Comparison of ENCODE assay signal across 18 mouse cellular contexts in the genomic region with DNA sequence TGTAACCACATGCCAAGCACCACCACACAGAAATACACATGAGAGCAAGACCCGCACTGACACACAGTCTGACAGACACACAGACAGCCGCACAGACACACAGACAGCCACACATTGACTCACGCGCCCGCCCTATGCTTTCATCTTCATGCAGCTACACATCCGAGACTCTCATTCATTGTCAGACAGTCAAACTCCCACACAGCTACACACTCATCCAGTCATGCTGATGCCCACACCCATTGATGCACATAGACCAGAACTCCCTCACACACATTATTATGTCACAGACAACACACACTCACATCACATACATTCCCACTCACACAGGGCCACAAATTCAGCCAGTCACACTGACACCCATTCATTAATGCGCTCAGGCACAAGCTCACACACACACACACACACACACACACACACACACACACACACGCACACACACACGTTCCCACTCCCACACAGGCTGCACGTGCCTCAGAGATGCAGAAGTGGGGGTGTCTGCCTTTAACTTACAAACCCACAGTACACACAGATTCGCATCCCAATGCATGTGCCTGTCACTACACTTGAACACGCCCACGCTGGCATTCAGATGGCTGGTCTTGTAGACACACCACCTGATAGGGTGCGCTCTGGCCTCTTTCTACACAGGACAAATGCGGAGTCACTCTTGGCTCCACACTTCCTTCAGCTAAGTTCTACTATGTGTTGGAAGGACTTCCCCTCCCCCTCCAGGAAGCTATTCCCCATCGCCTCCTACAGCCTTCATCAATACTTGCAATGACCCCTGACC. TPM values are rescaled to one million over a fixed set of nuclear protein-coding genes. Genes with fewer than 3 reads are reported as not detected.
DNase-seq lines count a peak whose midpoint lies in the region; ATAC-seq and TF ChIP-seq lines count a peak whose summit lies in the region.
"Had no signal": no experiment of that assay in that cellular context is flagged by ENCODE, and none has a peak within 500 bp of the region (broad histone marks: within the 10 kb centered on the region; RNA-seq: fewer than 3 reads in every experiment).

No protein-coding gene starts in this region.

- H3K36me3 ChIP-seq in forebrain, embryonic 15.5 days = peaks cover 21% of the 10 kb centered on the region
- H3K36me3 ChIP-seq in midbrain, embryonic 13.5 days = peaks cover 32% of the 10 kb centered on the region
- no peaks in the 10 kb centered on the region for H3K36me3 ChIP-seq in heart, embryonic 11.5 days (ENCODE audit: control insufficient read depth, insufficient read depth, low read length)
- H3K36me3 ChIP-seq: embryonic facial prominence, embryonic 10.5 days; kidney, embryonic 15.5 days; liver, embryonic 12.5 days had no signal

- peaks cover 43% of the 10 kb centered on the region for H3K4me1 ChIP-seq in forebrain, embryonic 15.5 days
- H3K4me1 ChIP-seq in midbrain, embryonic 13.5 days (replicated peaks) = peaks cover 44% of the 10 kb centered on the region
- H3K4me1 ChIP-seq in heart, embryonic 11.5 days (ENCODE audit: control insufficient read depth, insufficient read depth, low read length) = peaks cover 21% of the 10 kb centered on the region

- peaks cover 7% of the 10 kb centered on the region; the same call in 1 of the 2 replicates for H3K27me3 ChIP-seq in forebrain, embryonic 15.5 days
- H3K27me3 ChIP-seq in midbrain, embryonic 13.5 days = peaks cover 44% of the 10 kb centered on the region
- peaks cover 85% of the 10 kb centered on the region for H3K27me3 ChIP-seq in heart, embryonic 11.5 days (ENCODE audit: control insufficient read depth, insufficient read depth, low read length)

- ATAC-seq in forebrain, embryonic 15.5 days (replicated peaks) = no peak
- ATAC-seq in midbrain, embryonic 13.5 days = no peak
- no peak for ATAC-seq in heart, embryonic 11.5 days (replicated peaks; ENCODE audit: insufficient number of reproducible peaks, low FRiP score, low TSS enrichment)
- ATAC-seq: CD4-positive, CD25-positive, alpha-beta regulatory T cell, adult 4 months; liver, embryonic 12.5 days had no signal

- H3K27ac ChIP-seq in layer of hippocampus, adult 2 months = no peak overlapping the region
- H3K27ac ChIP-seq in forebrain, embryonic 15.5 days (replicated peaks) = no peak overlapping the region
- peak overlapping the region; percentile 97; the same call in 1 of the 2 replicates for H3K27ac ChIP-seq in midbrain, embryonic 13.5 days
- no peak overlapping the region for H3K27ac ChIP-seq in heart, embryonic 11.5 days (ENCODE audit: low read depth, low read length)
- H3K27ac ChIP-seq: embryonic facial prominence, embryonic 10.5 days; kidney, embryonic 15.5 days; liver, embryonic 12.5 days; stomach, postnatal 0 days had no signal

- DNase-seq in layer of hippocampus, adult 2 months (ENCODE audit: low spot score in 2 of 2) = no peak
- no peak for DNase-seq in layer of hippocampus, postnatal 10 days (ENCODE audit: low spot score in 2 of 2)
- DNase-seq in brain, adult 2 months (ENCODE audit: low read depth, low spot score) = peak; percentile 77
- DNase-seq in kidney, postnatal 10 days = no peak
- no peak for DNase-seq in adipocyte (ENCODE audit: low spot score)
- DNase-seq: adrenal gland, postnatal 10 days; heart, adult 18-20 months had no signal

- 84% methylated on average over 16 of the region's 16 CpGs for WGBS in forebrain, embryonic 15.5 days
- WGBS in midbrain, embryonic 13.5 days = 83% methylated on average over 16 of the region's 16 CpGs
- WGBS in heart, embryonic 11.5 days (ENCODE audit: insufficient replicate concordance) = 76% methylated on average over 16 of the region's 16 CpGs

- H3K4me3 ChIP-seq in layer of hippocampus, adult 2 months = peak overlapping the region; percentile 18; the same call in 1 of the 2 replicates
- peak overlapping the region; percentile 88 for H3K4me3 ChIP-seq in forebrain, embryonic 15.5 days
- H3K4me3 ChIP-seq in midbrain, embryonic 13.5 days (replicated peaks) = peak overlapping the region; percentile 89
- H3K4me3 ChIP-seq in heart, embryonic 11.5 days (ENCODE audit: low read depth, low read length) = no peak overlapping the region
- H3K4me3 ChIP-seq: kidney, embryonic 15.5 days; liver, embryonic 12.5 days had no signal

- no peak for TF ChIP-seq CTCF in layer of hippocampus, adult 2 months (conservative IDR thresholded peaks at IDR 0.05)

- no peaks in the 10 kb centered on the region for H3K9me3 ChIP-seq in forebrain, embryonic 15.5 days
- H3K9me3 ChIP-seq in midbrain, embryonic 13.5 days = no peaks in the 10 kb centered on the region
- H3K9me3 ChIP-seq in heart, embryonic 11.5 days (replicated peaks; ENCODE audit: control insufficient read depth, low read length) = no peaks in the 10 kb centered on the region
- H3K9me3 ChIP-seq: embryonic facial prominence, embryonic 10.5 days; kidney, embryonic 15.5 days; liver, embryonic 12.5 days had no signal

- H3K4me2 ChIP-seq in forebrain, embryonic 15.5 days (replicated peaks) = peak overlapping the region; percentile 63
- peak overlapping the region; percentile 73 for H3K4me2 ChIP-seq in midbrain, embryonic 13.5 days (replicated peaks)
- no peak overlapping the region for H3K4me2 ChIP-seq in heart, embryonic 11.5 days

- 0 out of 2 replicates have a peak overlapping the region, but pooled peaks have one; percentile 98 for H3K9ac ChIP-seq in forebrain, embryonic 15.5 days (replicated peaks)
- no peak overlapping the region; the same call in 1 of the 2 replicates for H3K9ac ChIP-seq in midbrain, embryonic 13.5 days (replicated peaks)
- no peak overlapping the region for H3K9ac ChIP-seq in heart, embryonic 11.5 days (ENCODE audit: low read depth, low read length)
- H3K9ac ChIP-seq: kidney, embryonic 15.5 days; liver, embryonic 12.5 days had no signal

RNA-seq across cellular contexts. Expression of a gene that starts 3.2 kb away (rescaled TPM):
- 10 to 100 TPM; 78.9 to 85.5 TPM for total RNA-seq in layer of hippocampus, adult 2 months (2021)
- total RNA-seq in layer of hippocampus, postnatal 10 days (2021) = 100 to 1,000 TPM; 162 to 169 TPM
- polyA plus RNA-seq in forebrain, embryonic 15.5 days (2015; fragmentation: Nextera tagmentation; extraction: Ambion mirVana) = 48.3 and 52.5 TPM in 2 replicates
- 55.6 and 56.1 TPM in 2 replicates for polyA plus RNA-seq in midbrain, embryonic 13.5 days (2015; fragmentation: Nextera tagmentation; extraction: Ambion mirVana)
- polyA plus RNA-seq in heart, embryonic 11.5 days (2014; fragmentation: Nextera tagmentation; extraction: Ambion mirVana) = 0.27 TPM in 1 of 2 replicates, not detected in the other

RNA-seq across cellular contexts. Expression of a gene that starts 12.8 kb away (rescaled TPM):
- 1 to 10 TPM; 1.1 TPM for total RNA-seq in layer of hippocampus, adult 2 months (2021)
- total RNA-seq in layer of hippocampus, postnatal 10 days (2021) = 1 to 10 TPM; 3.1 to 3.6 TPM
- 2.0 and 2.3 TPM in 2 replicates for polyA plus RNA-seq in forebrain, embryonic 15.5 days (2015; fragmentation: Nextera tagmentation; extraction: Ambion mirVana)
- polyA plus RNA-seq in midbrain, embryonic 13.5 days (2015; fragmentation: Nextera tagmentation; extraction: Ambion mirVana) = 1.9 and 2.7 TPM in 2 replicates
- polyA plus RNA-seq in heart, embryonic 11.5 days (2014; fragmentation: Nextera tagmentation; extraction: Ambion mirVana) = not detected in 2 replicates
- total RNA-seq: heart, adult 18-20 months; hematopoietic stem cell, adult 5-6 weeks had no signal
- polyA plus RNA-seq: CD4-positive, CD25-positive, alpha-beta regulatory T cell, adult 4 months had no signal

RNA-seq across cellular contexts. Expression of a gene that starts 25.6 kb away (rescaled TPM):
- 1 to 10 TPM; 3.9 to 5.7 TPM for total RNA-seq in layer of hippocampus, adult 2 months (2021)
- 1 to 10 TPM; 4.2 to 5.2 TPM for total RNA-seq in layer of hippocampus, postnatal 10 days (2021)
- polyA plus RNA-seq in forebrain, embryonic 15.5 days (2015; fragmentation: Nextera tagmentation; extraction: Ambion mirVana) = 5.6 TPM in 2 replicates
- 6.0 and 6.2 TPM in 2 replicates for polyA plus RNA-seq in midbrain, embryonic 13.5 days (2015; fragmentation: Nextera tagmentation; extraction: Ambion mirVana)
- polyA plus RNA-seq in heart, embryonic 11.5 days (2014; fragmentation: Nextera tagmentation; extraction: Ambion mirVana) = 4.3 and 5.4 TPM in 2 replicates

RNA-seq across cellular contexts. Expression of a gene that starts 32.2 kb away (rescaled TPM):
- not detected for total RNA-seq in layer of hippocampus, adult 2 months (2021)
- total RNA-seq in layer of hippocampus, postnatal 10 days (2021) = not detected
- 0.75 and 0.87 TPM in 2 replicates for polyA plus RNA-seq in forebrain, embryonic 15.5 days (2015; fragmentation: Nextera tagmentation; extraction: Ambion mirVana)
- polyA plus RNA-seq in midbrain, embryonic 13.5 days (2015; fragmentation: Nextera tagmentation; extraction: Ambion mirVana) = 0.55 and 0.97 TPM in 2 replicates
- polyA plus RNA-seq in heart, embryonic 11.5 days (2014; fragmentation: Nextera tagmentation; extraction: Ambion mirVana) = 48.7 and 65.0 TPM in 2 replicates
- total RNA-seq: heart, adult 18-20 months had no signal

RNA-seq across cellular contexts. Expression of a gene that starts 35.3 kb away (rescaled TPM):
- total RNA-seq in layer of hippocampus, adult 2 months (2021) = not detected
- not detected for total RNA-seq in layer of hippocampus, postnatal 10 days (2021)
- not detected in 2 replicates for polyA plus RNA-seq in forebrain, embryonic 15.5 days (2015; fragmentation: Nextera tagmentation; extraction: Ambion mirVana)
- polyA plus RNA-seq in midbrain, embryonic 13.5 days (2015; fragmentation: Nextera tagmentation; extraction: Ambion mirVana) = not detected in 2 replicates
- polyA plus RNA-seq in heart, embryonic 11.5 days (2014; fragmentation: Nextera tagmentation; extraction: Ambion mirVana) = not detected in 2 replicates
- total RNA-seq: hematopoietic stem cell, adult 5-6 weeks; left cerebral cortex, adult 18-20 months had no signal
- polyA plus RNA-seq: CD4-positive, CD25-positive, alpha-beta regulatory T cell, adult 4 months; embryonic facial prominence, embryonic 10.5 days; kidney, embryonic 15.5 days; liver, embryonic 12.5 days; small intestine, adult 2 months; stomach, postnatal 0 days had no signal

Comparison
In these comparisons a context has a peak if more than half of its experiments do, and no peak if none do; other contexts are left out.
1. RNA of a gene that starts 3.2 kb away (polyA plus RNA-seq): 55.6 to 56.1 TPM in midbrain, embryonic 13.5 days and 48.3 to 52.5 TPM in forebrain, embryonic 15.5 days; 0.27 TPM in heart, embryonic 11.5 days; every median in the first group is over 10 times any median in the second.